Mouse (Mus musculus) cerebellum, adult 9-10 months (tissue): Measurements from ENCODE around the gene RPS10-NUDT3.

Experiments
- DNase-seq: peaks from one replicate; pipeline ENCODE4 v3.0.0; 2022

The RPS10-NUDT3 gene

DNA sequence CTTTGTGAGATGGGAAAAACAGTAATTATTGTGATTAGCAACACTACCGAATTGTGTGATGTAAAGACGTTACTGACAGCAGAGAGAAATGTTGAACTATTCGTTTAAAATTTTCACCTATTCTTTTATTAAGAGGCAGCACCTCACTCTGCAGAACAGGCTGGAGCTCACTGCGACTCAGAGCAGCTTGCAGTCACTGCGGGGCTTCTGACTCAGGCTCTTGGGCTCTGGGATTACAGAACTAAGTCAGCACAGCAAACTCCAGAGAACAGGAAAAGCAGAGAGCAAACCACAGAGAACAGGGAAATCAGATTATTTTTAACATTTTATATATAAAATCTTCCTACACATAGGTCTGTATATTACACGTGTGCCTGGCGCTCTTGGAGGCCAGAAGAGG, 25.4 kb downstream of the RPS10-NUDT3 start:
- no peak for DNase-seq

DNA sequence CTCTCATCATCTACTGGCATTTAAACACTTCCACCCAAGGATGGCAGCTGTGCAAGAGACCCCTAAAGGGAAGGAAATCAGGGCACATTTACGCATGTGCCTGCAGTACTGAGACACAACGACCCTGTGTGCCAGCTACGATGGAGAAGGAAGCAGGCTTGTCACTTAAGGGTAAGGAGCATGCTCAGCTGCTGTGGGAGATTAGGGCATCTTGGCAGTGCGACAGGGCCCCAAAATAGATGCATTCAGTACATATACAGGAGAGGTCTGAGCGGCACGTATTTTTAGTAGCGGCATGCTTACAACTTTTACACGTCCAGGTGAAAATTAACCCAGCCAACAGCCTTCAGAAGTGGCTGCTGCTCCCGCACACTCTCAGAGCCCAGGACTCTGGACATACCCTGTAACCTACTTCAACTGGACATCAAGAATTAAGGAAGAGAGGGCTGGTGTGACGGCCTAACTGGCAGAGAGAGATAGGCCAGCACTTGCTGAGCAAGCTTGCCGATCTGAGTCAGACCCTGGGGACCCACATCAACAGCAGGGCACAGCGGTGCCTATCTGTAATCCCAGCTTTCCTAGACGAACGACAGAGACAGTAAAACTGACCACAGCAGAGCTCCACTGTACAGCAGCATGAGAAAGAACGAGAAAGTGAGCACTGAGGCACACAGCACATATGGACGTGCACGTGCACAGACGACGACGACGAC, 31.3 kb downstream of the RPS10-NUDT3 start:
- no peak for DNase-seq

DNA sequence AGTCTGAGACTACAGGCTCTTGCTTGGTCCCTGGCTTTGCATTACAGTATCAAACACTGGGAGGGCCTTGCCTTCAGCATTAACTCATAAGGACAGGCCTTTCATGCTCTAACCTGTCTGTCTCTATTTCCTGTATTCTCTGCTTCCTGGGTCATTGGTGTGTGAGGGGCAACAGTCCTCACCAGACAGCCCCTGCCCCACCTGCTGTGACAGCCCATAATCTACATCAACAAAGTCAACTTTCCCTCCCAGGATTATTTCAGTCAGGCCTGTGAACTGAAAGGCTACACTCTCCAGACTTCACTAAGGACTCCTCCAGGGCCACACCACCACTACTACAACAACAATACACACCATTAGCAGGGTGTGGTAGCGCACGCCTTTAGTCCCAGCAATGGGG, 32.0 kb downstream of the RPS10-NUDT3 start:
- DNase-seq = no peak

DNA sequence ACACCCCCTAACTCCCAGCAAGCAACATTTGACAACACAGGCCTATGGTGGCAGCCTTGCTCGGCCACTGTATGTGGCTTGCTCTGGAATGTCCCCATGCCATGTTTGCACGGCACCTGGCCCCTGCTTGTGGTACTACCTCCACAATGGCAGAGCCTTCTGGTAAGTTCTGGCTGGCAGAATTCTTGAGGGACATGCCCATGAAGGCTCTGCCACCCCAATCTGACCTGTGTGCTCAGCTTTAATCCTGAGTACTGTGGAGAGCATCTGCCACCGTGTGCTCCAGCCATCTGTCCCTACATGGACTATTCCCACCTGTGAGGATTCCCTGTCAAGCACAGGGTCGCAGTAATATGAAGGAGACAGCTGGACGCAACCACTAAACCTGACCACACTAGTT, 34.2 kb downstream of the RPS10-NUDT3 start:
- DNase-seq = peak; percentile 88

DNA sequence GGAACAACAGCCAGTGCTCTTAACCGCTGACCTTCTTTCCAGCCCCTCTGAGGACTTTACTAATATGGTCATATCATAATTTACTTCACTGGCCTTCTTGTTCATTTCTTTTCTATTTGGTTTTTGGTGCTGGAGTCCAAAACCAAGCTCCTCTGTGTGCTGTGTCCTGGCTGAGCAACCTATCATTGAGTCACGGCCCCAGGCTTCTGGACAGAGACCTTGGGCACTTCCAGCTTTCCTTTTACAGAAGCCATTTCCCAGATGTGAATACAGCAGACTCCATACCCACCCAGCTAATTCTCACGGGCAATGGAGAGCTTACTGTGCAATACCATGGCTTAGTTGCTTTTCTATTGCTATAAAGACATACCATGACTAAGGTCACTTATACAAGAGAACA, 34.7 kb downstream of the RPS10-NUDT3 start:
- no peak for DNase-seq

DNA sequence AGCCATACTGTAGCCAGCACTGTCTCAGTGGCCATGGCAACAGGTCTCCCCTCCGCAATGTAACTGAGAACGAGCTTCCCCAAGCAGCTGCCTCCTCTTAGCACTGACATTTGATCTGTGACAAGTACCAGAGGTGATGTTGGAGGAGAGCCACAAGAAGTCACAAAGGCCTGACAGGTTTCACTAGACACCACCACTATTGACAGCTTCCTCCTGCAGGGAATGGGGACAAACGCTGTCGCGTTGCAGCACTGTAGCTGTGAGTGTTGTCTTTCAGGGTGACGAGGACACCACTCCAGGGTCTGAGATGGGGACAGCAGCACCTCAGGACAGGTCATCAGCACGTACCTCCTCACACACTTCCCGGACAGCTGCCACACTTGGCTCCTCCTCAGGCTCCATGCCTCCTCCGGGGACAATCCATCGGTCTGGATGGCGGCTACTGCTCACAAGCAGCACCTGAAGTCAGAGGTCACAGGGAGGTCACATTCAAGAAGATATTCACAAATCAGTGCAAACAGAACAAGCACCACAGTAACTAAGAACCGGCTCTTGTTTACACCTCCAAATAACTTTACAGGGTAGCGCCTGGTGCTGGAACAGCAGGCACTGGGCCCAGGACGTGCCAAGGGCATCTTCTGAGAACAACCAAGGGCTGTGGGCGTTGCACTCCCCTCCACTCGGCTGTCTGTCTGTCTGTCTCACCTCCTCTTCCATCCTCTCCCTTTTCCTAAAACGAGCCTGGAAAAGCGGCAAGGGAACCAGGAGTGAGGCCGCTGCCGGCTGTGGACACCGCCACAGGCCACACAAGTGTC, 38.4 kb downstream of the RPS10-NUDT3 start:
- DNase-seq = no peak

DNA sequence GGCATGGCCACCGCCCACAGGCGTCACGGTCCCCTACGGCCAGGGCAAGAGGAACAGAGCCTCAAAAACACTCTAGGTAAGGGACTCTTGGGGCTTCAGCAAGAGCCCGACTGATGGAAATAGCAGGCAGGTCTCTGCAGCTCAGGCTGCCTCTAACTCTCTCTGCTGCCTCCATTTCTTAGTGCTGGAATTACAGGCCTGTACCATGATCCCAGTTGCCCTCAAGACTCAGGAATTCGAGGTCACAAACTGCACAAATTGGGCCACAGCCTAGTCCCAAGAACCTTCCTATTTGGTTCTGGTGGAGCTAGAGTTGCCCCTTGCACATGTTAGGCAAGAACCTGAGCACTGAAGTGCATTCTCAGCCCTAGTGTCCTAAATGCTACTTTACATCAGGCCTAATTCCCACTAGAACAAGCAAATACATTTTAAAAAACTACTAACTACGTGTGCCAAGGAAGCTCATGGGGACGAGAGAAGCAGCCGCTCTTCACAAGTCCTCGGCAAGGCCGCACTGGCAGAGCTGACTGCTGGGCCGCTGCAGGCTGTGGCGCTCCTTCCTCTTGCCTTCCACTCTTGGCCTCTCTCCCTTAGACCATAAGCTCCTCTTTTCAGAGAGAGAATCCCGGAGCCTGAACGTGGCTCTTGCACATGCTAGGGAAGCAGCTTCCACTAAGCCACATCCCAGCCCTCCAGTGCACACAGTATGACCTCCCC, 39.2 kb downstream of the RPS10-NUDT3 start:
- DNase-seq = no peak

DNA sequence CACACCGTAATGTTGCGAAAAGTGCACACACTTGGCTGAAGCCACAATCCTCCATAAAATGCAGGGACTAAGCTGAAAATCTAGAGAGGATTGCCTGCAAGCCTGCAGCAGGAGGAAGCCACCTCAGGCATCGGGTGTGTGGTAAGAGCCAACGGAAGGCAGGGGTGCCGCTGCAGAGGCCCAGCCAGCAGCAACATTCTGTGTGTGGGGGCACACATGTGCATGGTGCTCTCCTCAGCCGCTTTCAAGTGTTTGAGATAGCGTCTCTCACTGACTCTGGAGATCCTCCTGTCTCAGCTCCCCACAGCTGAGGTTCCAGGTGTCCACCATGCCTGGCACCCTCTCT, 42.5 kb downstream of the RPS10-NUDT3 start:
- no peak for DNase-seq

DNA sequence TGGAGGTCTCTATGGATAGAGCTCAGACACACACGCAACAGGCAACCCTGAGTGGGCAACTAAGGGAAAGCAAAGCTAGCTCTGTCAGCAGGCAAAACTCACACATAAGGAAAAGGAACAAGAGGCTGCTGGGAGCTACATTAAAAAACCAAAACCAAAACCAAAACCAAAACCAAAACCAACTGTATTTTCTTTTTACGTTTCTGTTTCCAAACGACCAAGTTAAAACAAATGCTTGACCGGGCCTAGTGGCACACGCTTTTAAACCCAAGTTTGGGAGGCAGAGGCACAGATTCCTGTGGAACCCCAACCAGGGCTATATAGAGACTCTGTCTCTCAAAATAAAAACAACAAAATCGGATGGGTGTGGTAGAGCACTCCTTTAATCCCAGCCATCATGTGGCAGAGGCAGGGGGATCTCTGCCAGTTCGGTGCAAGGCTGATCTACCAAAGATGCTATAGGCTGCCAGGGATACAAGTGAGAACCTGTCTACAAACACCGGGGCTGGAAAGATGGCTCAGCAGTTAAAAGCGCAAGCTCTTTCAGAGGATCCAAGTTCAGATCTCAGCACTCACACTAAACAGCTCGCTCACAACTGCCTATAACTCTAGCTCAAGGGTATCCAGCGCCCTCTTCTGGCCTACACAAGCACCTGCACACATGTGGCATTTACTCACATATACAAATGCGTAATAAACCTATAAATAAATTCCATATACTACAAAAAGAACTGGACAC, 43.0 kb downstream of the RPS10-NUDT3 start:
- DNase-seq = no peak

DNA sequence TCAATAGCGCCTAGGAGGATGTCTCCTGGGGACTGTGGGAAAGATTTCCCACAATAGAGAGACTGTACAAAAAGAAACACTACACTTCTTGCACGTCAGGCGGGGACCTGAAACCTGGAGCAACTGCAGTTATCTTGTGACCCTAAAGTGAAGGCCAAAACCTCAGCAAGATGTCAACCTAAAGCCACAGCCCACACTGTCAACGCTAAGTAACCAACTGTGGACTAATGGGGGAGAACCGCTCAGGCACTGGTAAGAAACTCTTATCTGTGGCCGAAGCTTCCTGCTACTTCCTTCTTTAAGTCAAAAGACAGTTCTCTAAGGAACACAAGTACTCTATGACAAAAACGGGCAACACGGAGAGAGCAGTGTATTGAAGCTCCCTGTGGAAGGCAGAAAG, 46.8 kb downstream of the RPS10-NUDT3 start:
- DNase-seq = no peak

DNA sequence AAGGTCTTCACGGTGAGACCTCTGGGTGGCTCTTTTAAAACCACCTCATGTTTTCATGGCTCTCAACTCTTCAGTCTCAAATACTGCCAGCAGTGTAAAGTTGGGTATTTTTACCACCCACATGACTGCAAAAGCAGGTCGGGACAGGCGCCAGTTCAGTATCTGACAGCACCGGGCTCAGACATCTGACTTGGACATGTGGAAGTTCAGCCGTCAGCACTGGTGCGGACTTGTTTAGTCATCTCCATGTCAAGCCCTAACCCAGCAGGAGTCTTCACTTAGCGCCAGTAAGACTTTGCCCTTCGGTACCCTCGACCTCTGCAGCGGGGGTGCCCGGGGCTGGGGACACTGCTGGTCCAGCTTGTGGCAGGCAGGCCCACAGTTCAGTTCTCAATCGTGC, 47.8 kb downstream of the RPS10-NUDT3 start:
- DNase-seq = no peak

DNA sequence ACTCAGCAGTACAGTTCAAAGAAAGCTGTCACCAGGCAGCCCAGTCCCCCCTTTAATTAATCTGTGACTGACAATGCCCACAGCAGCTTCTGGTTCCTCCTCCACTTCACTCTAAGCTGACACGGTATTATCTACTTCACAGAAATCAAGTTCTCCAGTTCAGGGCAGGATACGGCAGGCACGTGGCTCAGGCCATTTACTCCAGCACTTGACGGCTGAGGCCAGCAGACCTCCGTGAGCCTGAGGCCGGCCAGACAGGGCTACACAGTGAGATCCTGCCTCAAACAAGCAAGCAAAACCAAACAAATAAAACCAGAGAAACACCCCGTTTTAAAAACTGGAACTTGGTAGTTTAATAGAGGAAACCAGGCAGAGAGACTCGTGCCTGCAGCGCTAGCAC, 48.4 kb downstream of the RPS10-NUDT3 start:
- DNase-seq = no peak

DNA sequence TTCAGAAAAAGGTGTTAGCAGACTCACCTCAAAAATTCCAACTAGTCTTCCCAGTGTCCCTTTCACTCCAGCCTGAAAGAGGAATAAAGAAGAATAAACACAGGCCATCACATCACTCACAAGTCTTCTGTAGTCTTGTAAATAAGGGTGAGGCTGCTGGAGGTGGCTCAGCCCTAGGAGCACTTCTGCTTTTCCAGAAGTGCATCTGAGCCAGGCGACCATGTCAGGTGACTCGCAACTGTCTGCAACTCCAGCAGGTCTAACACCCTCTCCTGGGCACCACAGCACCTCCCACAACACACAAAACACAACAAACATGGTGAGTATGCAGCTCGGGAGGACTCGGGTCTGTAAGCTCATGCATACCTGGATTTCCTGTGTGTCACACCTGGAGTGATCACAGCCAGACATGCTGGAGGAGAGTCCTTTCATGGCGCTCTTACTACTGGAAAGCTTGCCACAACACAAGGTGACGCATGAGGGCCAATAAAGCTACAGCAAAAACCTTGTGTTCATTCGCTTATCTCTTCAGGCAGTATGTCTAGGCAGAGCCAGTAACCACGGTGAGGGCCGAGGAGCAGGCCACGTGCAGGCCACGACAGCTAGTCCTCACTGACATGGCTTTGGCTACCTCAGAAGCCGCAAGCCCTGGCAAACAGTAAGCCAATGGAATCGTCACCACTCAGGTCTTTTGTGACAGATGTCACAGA, 51.7 kb downstream of the RPS10-NUDT3 start:
- DNase-seq = no peak

DNA sequence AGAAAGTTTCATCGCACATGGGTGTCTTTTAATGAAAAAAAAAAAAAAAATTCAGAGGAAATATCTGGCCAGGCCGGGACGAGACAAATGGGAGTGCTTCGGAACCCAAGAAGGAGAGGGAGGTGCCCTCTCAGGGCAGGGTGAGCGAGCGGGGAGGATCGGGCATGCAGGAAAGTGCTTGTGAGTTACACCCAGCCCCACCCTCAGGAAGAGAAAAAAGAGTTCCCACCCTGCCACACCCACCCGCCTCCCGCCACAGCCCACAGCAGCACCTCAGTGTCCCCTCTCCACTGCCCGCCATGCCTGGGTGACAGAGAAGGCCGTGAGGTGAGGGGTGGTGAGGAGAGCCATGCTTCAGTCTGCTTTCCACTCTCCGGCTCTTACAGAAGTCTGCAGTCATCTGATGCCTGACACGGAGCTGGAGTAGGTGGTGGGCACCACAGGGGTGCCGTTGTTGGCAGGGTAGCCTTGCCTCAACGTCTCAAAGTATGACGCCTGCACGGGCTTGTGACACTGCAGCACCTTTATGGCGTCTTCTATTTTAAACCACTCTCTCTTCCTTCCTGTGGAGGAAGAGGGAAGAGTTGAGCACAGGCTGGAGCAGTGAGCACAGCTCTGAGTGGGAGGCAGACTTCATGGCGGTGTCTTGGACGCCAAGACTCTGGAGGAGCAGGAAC, 54.5 kb downstream of the RPS10-NUDT3 start:
- DNase-seq = no peak

DNA sequence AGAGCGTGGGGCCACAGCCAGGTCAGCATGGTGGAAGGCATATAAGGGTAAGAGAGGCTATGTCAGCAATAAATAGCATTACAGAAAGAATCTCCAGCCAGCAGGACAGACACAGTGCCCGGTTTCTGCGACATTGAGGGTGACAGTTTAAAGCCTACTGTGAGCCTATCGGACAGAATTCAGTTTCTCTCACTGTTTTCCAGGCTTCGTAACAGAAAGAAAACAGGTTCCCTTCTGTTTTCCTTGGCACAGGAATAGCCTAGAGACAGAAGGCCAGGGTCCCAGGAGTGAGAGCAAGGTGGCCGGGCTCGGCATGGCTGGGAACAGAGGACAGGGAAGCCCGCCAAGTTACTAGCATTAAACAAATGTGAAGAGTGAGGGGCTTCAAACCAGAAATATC, 55.2 kb downstream of the RPS10-NUDT3 start:
- DNase-seq = peak; percentile 89

DNA sequence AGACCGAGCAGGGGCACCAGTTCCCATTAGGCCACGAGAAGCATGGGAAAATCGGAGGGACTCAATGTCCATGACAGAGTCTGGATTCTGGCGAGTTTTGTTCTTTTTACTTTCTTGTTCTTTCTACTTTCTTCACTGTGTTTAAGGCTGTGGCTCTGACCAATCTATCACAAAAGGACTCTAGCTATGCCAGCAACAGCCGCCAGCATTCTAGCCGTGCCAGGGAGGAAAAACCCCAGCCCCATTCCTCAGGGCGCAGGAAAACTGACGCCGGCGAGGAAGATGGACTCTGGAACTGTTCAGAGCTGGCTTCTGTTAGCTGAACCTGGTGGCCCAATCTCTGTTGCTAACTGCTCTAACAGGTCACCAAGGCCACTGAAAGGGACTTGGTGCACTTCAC, 56.5 kb downstream of the RPS10-NUDT3 start:
- no peak for DNase-seq

DNA sequence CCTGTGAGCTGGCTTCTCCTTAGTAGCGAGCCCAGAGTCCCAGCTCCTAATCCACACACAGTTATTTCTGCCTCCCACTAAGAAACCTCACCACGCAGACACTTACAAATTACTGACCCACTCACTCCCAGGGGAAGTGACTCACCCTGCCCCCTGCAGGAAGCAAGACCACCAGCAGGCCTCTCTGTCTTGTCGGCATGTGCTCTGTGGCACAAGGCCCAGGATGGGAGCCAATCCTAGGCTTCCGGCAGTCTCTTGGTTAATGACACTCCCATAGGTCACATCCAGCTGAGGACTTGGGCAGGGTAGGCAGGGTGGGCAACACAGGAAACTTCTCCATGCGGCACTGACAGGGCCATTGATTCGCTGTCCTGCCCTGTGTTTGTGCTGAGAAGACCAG, 57.6 kb downstream of the RPS10-NUDT3 start:
- DNase-seq = no peak

DNA sequence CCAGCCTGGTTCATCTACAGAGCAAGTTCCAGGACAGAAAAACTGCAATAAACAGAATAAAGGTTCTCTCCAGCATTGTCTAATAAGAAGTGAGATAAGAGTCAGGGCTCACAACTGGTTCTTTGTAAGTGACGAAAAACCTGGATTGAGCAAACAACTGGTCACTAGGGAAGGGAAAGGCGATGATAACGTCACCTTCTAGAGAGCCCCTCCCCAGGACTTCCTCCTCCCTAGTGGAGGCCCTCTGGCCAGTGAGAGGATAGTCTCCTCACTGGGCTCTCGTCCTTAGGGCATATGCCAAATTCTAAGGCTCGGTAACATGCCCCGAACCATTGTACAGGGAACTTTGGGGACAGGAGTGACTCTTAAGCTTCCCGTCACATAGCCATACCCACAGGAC, 59.0 kb downstream of the RPS10-NUDT3 start:
- no peak for DNase-seq

DNA sequence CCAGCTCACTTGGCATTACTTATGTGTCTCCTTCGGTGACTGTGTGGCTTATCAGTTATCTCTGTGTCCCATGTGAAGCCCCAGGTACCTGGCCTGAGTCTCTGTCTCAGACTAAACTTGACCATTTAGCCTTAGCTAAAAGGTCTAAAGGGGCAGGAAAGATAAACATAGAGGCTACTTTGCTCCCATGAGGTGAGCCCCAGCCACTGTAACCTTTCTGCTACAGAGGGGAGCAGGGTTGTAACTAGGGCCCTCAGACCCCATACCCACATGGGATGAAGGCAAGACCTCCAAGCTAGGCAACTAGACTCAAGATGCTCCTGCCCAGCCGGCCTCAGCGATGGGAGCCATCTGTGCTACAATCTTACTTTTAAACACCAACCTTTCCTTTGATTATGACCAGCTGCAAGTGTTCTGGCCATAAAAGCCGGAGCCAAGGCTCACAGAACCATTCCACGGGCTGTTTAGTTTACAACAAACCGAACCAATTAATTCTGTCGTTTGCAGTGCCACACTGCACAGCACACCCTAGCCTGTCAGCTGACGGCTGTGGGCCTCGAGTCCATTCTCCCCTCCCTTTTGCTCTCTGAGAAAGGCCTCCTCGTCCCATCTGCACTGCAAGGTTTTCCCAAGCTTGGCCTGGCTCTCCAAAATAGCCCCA, 59.8 kb downstream of the RPS10-NUDT3 start:
- no peak for DNase-seq

DNA sequence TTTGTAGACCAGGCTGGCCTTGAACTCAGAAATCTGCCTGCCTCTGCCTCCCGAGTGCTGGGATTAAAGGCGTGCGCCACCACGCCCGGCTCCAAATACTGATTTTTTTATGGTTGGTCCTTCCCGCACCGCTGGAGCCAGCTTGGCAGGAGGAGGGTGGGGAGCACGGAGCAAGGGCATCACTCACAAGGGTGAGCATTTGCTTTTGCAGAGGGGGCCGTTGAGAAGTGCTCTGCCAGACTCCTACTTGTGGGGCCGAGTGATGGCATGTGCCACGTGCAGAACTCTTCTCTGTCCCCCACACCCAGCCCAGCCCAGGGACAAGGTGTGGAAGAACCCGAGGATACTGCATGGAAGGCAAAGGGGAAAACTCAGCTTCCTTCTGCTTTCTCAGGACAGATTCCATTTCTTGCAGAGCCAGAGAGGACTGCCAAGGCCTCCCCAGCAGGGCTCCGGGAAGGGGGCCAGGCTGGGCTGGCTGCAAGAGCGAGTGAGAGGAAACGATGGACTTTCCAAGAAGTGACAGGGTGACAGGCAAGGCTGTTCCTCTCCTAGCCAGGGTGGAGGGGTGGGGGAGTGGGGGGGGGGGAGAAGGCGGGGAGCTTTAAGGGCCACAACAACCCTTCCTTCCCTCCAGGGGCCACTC, 60.4 kb downstream of the RPS10-NUDT3 start:
- peak; percentile 96 for DNase-seq

DNA sequence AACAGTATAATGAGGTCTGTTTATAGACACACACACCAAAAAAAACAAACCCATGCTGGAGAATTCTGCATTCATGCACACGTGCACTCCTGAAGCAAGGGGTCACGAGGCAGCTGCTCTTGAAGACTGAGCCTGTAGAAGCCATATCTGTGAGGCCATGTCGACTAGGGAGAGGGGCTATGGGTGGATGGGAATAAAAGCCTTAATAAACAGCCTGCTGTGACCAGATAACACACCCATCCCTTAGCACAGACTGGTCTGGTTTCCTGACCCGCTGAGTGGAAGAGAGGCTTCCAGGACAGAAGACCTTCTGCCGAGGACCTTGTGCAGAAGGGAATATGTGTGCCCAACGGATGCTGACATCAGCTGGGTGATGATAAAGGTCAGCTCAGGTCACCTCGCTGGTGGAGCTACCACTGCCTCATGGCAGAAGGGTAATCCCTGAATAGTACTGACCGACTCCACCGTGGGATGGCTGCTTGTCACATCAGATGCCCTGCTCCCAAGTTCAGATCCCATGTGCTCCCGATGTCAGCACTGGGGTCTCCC, 61.2 kb downstream of the RPS10-NUDT3 start:
- DNase-seq = no peak
